Mouse (Mus musculus) liver (tissue): ENCODE measurements at regions not wholly inside any gene's neighbourhood (a gene's known extent, or its start where the extent isn't known, plus 50 kb on each side); places are given as distances from the start of the nearest gene placed in this dataset.
A peak's percentile ranks its signal among the peaks of the same experiment; 100 is the strongest.

Experiments used
- DNase-seq: peaks from one replicate; pipeline ENCODE4 v3.0.0-alpha.2; 2020; ENCODE audit warnings: mixed read lengths

DNA sequence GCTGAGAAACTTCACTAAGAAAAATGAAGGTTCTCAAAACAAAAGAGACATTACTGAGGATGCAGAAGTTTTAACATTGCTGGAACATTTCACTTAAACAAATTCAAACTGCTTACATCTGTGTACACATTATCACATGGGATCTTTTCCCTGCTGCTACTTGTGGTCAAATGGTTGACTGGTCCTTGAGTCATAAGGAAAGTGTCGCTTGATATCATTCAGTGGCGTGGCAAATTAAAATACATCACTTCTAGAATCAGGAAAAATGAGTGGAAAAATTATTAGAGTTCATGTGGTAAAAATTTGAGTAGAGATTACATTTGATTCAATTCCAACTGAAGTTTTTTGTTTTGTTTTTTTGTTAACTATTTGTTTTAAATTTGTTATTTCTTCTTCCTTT lies 420.2 kb upstream of the Adgrl2 start:
- no peak for DNase-seq

GRCm38 (mm10) chr3:149408858-149409257 lies 418.5 kb upstream of the Adgrl2 start:
- DNase-seq: no peak

GRCm38 (mm10) chr3:149405872-149406271 lies 415.5 kb upstream of the Adgrl2 start:
- DNase-seq: no peak

DNA sequence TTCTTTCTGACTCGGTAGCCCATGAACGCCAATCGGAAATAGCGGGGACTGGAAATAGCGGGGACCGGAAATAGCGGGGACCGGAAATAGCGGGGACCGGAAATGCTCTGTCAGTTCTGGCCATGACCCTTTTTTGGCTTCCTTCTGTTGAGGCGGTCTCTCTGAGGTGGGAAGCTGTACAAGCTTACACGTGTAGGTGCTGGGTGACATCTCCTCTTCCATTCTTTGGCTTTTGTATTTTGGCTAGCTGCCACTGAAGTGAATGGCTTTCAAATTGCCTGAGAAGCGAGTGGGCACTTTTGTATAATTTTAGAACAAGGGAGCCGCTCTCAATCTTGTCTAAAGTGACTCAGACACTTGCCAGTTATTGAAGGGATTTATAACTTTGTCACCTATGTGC lies 414.3 kb upstream of the Adgrl2 start:
- DNase-seq: no peak

- DNase-seq: no peak
Observed at GRCm38 (mm10) chr3:149402496-149402895, 412.1 kb upstream of the Adgrl2 start.

GRCm38 (mm10) chr3:149395082-149395481 lies 404.7 kb upstream of the Adgrl2 start:
- no peak for DNase-seq

- DNase-seq: no peak
Observed at GRCm38 (mm10) chr3:149393317-149394172, 403.2 kb upstream of the Adgrl2 start.

DNA sequence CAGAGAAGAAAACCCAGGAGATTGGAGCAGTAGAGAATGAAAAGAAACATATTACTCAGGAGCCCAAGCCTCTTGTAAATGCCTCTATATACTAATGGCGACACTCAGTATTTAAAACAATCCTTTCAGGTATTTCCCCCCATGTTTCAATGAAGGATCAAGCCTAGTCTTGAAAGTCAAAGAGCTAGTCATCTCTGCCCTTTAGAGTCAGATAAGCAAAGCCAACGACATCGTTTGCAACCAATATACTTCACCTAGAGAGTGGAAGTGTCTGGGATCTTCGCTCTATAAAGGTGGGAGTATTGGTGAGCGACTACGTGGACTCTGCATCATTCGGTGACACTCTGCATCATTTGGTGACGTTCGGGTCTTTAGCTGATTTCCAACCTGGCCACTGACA lies 401.8 kb upstream of the Adgrl2 start:
- DNase-seq: no peak

- no peak for DNase-seq
Observed at GRCm38 (mm10) chr3:149387537-149387936, 397.2 kb upstream of the Adgrl2 start.

- DNase-seq: no peak
Observed at GRCm38 (mm10) chr3:149386027-149386426, 395.7 kb upstream of the Adgrl2 start.

DNA sequence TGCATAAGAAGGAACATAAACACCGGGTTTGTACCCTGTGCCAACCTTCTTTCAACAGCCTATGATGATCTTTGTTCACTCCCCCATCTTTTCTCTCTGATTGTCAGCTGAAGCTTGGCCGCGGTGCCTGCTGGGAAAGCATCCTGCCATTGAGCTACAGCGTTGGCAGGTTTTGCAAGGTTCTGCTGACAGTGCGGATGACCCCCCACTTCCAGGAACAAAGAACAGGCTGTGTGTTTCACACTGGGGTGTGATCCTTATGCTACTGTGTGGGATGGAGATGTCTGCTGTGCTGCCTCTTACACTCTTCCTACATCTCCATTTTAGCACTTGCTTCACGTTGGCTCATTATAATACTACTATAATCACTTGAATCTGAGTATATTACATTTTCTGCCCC lies 395.0 kb upstream of the Adgrl2 start:
- DNase-seq: no peak

DNA sequence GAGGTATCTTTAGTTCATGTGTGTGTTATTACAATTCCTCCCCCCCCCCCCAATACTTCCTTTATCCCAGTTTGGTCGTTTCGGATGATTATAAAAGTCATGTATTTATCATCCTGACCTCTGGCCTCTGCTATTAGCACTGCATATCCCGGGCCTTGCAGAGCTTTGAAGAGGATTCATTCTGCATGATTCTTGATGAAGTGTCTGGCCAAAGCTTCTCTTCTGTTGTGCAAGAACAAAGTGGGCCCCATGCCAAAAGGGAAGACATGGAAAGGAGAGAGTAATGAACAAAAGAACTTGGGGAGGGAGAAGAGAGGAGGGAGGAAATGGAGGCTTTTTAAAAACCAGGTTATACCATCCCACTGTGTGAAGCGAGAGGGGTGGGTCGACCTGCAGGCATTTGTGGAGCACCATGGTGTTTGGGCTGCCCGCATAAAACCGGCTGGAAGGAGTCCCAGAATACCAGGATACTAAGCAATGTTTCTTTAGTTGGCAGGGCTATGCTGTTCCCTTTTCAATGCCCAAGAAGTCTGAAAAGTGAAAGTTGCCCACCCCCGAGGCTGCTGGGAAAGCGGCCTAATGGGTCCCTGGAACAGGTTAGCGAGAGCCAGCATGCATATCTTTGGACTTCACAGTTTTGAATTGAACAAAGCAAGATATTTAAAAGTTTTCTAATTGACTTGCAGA lies 391.3 kb upstream of the Adgrl2 start:
- no peak for DNase-seq

GRCm38 (mm10) chr3:149381051-149381450 lies 390.7 kb upstream of the Adgrl2 start:
- DNase-seq: no peak

GRCm38 (mm10) chr3:149379866-149380472 lies 389.6 kb upstream of the Adgrl2 start:
- peak; percentile 23 for DNase-seq

DNA sequence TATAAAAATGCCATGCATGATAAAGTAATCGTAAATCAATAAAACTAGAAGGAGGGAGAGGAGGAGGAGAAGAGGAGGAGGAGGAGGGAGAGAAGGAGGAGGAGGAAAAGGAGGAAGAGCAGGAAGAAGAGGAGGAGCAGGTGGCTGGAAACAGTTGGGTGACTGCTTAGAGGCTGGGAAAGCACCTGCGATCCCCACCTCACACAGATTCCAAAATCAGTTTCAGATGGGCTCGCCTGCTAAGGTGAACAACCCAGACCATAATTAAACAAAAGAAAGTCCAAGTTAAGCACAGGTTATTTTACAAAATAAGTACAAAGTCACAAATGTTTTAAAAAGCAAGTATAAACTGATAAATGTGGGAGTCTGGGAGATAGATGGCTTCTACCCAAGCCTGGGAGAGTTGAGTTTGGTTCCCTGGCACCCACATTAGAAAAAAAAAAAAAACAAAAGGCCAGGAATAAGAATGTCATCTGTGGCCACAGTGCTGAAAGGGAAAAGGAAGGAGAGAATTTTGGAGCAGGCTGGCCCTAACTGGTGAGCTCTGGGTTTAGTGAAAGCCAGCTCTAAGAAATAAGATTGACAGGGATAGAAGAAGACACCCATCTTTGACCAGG lies 389.0 kb upstream of the Adgrl2 start:
- no peak for DNase-seq

- DNase-seq: no peak
Observed at GRCm38 (mm10) chr3:149371439-149371838, 381.1 kb upstream of the Adgrl2 start.

DNA sequence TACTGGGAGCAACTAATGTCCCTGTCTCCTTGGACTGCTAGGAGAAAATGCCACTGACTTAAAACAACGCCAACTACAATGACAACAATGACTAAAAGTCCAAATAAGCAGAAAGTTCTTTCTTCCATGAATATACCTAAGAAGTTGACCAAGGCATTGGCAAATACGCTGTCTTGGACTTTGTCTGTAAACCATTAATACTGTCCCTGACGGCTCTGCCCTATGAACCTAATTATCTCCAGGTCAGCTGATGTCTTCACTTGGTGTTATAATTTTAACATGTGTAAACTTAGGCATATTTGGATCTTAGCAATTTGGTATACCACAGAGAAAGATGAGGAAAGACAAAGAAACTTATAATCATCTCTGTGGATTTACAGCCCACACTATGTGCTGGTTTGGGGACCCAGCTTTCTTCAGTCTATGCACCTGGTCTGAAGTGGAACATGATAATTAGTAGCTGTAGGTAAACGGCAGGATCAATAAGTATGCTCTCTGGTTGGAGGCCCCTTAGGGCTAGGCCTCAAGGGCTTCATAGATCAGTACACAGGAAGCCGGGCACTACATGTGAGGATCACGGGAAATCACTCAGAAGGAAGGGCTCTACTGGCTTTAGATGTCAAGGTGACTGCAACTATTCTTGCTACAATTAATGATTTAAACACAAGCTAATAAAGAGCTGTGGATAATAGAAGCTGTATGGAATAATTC lies 380.3 kb upstream of the Adgrl2 start:
- DNase-seq: no peak

GRCm38 (mm10) chr3:149367888-149368287 lies 377.5 kb upstream of the Adgrl2 start:
- no peak for DNase-seq

DNA sequence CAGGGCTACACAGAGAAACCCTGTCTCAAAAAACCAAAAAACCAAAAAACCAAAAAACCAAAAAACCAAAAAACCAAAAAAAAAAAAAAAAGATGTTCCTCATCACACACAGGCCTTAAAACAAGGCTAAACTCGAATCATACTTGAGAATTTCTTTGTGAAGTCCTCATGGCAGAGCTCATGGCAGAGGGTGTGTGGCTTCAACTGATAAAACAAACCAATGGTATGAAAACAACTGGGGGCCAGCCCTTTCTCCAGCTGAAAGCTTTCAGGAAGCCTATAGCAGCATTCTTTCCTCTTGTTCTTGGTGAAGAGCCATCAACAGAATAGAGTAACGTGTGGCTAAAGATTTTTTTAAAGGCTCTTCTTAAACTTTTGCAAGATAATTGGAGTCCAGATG lies 369.8 kb upstream of the Adgrl2 start:
- no peak for DNase-seq

- no peak for DNase-seq
Observed at GRCm38 (mm10) chr3:149358570-149359193, 368.3 kb upstream of the Adgrl2 start.

- no peak for DNase-seq
Observed at GRCm38 (mm10) chr3:149357903-149358569, 367.7 kb upstream of the Adgrl2 start.

DNA sequence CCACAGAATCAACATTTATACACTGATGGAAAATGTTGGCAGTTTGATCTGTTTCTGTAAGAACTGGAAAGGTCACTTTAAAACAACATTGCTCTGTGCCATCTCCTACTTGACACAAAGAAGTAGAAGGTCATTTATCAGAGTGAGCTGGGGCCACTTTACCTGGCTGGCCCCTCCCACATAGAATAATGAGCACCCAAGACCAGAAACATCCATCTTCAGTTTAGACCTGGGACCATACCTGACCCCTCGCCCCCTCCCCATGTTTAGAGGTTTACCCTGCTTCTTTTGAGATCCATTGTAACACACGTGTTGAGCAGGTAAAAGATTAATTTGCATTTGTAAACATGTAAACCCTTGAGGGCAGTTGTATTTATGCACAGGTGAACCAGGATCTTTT lies 366.8 kb upstream of the Adgrl2 start:
- DNase-seq: no peak
